Mouse (Mus musculus) retina, postnatal 1 day (tissue): ENCODE measurements around the gene Usp3.

ENCODE experiments used
- DNase-seq: peaks from one replicate; pipeline ENCODE4 v3.0.0-alpha.2; 2012

The Usp3 gene

GRCm38 (mm10) chr9:66561496-66561895, 31.4 kb downstream of the Usp3 start:
- no peak for DNase-seq

- peak; percentile 12 for DNase-seq
Measured at GRCm38 (mm10) chr9:66560728-66561127, 32.2 kb downstream of the Usp3 start.

DNA sequence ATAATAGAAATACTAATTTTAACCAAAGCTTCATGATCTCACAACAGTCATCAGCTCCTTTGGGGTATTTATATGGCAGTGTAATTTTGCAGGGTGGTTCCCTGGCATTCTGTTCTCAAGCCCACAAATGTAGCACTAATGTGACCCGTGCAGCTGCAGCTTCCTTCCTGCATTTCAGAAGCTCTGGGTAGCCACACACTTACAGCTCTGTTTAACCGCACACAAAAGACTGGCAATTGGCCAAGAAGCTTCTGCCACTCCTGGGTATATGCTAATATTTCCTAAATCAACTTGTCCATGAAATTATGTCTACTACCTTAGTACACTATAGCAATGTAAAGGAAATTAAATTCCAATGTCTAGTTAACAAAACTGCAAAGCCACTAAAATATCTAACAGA, 32.6 kb downstream of the Usp3 start:
- DNase-seq = peak; percentile 81

GRCm38 (mm10) chr9:66558971-66559370, 34.0 kb downstream of the Usp3 start:
- no peak for DNase-seq

DNA sequence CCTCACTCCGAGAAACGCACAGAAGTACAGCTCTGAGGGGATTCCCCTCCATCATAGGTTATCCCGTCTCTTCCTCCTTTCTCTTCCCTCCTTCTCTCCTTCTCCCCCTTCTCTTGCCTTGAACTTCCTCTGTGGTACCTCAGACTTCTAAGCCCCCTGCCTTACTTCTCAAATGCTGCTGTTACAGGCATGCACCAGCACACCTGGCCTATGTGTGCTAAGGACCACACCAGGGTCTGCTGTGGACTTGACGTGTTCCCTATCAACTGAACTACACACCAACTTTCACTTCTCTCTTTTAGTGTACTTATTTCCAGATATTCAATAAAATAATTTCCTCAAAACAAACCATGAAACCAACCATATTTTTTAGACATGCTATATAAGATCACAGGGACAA, 50.2 kb downstream of the Usp3 start:
- no peak for DNase-seq

- no peak for DNase-seq
Measured at GRCm38 (mm10) chr9:66521595-66521994, 71.3 kb downstream of the Usp3 start.

GRCm38 (mm10) chr9:66520299-66520698, 72.6 kb downstream of the Usp3 start:
- DNase-seq = no peak

DNA sequence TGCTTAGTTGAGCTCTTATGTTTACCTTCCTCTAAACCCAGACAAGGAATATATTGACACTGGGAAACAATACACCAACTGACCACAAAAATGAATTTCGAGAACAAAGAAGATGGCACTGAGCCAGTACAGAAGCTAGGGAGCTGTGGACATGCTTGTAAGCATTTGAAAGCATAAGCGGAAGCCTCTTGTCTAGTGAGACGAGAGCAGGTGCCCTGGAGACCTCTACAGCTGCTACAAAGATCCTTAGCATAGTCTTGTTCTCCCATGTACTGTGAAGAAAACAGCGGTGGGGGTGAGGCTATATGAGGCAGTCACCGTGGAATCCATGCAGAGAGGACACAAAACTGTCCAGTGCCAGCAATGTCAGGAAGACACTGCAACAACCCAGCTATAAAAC, 74.0 kb downstream of the Usp3 start:
- DNase-seq = peak; percentile 81

- DNase-seq = no peak
Measured at GRCm38 (mm10) chr9:66518251-66518650, 74.7 kb downstream of the Usp3 start.

- DNase-seq = no peak
Measured at GRCm38 (mm10) chr9:66517746-66518145, 75.2 kb downstream of the Usp3 start.

DNA sequence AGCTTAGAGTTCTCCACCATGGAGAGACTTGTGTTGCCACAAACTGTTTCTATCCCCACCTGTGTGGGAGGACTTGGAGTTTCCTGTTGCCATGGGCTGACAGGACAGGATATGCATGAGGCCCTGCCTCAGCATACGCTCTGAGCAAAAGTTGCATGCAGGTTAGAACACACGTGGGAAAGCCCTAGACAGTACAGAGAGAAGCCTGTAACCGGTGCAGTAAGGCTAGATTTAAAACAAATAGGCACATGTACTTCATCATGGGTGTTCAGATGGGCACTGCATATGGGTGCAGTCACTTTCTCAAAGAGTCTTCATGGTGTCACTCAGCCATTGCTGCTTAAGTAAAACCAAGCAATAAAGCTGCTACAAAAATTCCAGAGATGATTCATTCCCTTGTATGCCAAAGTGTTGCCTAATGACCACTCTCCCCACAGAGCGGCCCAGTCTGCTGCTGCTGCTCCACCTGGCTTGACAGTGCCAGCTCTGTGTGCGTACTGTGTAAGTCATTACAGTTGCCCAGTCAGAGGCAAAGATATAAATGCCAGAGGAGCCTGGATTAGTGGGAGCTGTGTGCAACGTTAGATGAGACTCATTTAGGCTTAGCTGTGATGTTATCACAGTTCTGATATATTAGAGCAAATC, 76.5 kb downstream of the Usp3 start:
- no peak for DNase-seq

- no peak for DNase-seq
Measured at GRCm38 (mm10) chr9:66515680-66516210, 77.2 kb downstream of the Usp3 start.

- no peak for DNase-seq
Measured at GRCm38 (mm10) chr9:66515115-66515514, 77.8 kb downstream of the Usp3 start.

- peak; percentile 31 for DNase-seq
Measured at GRCm38 (mm10) chr9:66514256-66514770, 78.6 kb downstream of the Usp3 start, which contains the start of gene Fbxl22. TSS of gene Fbxl22 (minus strand) at chr9:66514593.

DNA sequence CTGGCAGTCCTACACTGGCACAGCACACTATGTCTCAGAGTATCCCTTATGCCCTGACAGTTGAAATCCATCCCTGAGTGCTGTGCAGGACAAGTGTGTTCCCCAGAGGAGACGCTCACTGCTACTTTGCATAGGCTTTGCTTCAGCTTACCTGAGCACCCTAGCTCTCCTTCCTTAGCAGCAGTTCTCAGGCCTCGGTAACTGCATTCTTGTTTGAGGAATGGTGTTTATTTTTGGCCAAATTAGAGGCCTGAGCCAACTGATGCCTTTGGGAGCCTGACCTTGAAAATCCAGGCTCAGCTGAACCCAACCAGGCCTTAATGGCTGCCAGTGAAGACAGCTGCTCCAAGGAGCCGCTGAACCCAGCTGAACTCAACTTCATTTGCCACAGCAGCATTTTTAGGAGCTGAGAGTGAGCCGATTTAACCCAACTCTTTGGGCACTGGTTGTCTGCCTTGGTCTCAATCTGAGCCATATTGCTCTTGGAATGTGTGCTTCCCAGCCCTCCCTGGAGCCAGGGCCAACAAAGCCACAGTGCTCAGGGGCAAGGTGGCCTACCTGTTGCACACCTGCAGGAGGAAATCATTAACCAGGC, 79.2 kb downstream of the Usp3 start:
- DNase-seq = no peak

GRCm38 (mm10) chr9:66513150-66513549, 79.8 kb downstream of the Usp3 start:
- peak; percentile 50 for DNase-seq

GRCm38 (mm10) chr9:66512351-66512671, 80.6 kb downstream of the Usp3 start:
- DNase-seq = peak; percentile 91

DNA sequence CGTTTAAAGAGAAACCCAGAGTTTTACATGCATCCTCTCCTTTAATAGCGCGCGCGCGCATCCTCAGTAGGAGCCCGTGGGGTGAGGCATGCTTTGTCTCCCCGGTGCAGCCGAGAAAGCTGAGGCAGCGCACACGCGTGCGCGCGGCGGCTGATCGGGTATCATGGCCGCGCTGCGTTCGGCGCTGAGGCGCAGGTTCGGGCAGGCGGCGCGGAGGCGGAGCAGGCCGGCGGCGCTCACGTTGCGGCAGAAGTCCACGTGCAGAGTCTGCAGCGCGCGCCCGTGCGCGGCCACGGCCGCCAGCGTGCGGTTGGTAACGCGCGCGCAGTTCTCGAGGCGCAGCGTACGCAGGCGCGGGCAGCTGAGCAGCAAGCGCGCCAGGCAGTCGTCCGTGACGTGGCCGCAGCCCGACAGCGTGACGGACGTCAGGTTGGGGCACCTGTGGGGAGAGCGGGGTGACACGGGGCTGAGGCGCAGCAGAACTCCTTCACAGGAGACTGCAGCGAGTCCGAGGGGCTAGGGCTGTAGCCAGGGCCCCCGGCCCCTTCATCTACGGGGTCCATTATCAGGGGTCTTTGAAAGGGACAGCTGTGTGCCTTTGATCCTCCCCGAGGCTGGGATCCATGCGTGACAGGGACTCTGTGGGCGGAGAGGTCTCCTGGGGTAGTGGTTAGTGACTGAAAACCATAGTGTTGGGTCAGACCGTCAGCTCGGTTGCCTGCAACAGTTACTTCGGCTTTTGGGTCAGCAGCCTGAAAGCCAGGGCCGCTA, 81.2 kb downstream of the Usp3 start:
- DNase-seq = peak; percentile 97

GRCm38 (mm10) chr9:66510944-66511343, 82.0 kb downstream of the Usp3 start:
- DNase-seq = peak; percentile 40

- DNase-seq = no peak
Measured at GRCm38 (mm10) chr9:66510351-66510841, 82.5 kb downstream of the Usp3 start.

DNA sequence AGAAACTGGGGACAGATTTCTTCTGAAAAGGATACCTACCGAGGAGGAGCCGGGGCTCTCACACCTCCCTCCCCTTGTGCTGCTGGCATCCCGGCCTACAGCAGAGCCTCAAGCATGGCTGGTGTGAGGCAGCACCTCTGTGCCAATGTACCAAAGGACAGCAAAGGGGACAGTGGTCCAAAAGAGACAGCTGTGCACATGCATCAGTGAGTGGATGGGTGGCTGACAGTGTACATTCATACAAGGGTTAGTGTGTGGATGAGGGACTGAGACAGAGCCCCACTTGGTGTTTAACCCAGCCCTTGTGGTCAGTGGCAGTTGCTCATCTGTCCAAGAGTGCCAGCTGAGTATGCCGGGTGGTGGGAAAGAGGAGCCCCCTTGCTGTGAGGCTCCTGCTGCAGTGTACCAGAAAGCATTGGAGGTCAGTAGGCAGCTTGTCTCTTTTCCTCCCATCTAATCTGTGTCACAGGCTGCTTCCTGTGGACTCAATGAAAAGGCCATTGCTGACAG, 84.0 kb downstream of the Usp3 start:
- peak; percentile 26 for DNase-seq

GRCm38 (mm10) chr9:66507684-66508083, 85.3 kb downstream of the Usp3 start:
- no peak for DNase-seq

DNA sequence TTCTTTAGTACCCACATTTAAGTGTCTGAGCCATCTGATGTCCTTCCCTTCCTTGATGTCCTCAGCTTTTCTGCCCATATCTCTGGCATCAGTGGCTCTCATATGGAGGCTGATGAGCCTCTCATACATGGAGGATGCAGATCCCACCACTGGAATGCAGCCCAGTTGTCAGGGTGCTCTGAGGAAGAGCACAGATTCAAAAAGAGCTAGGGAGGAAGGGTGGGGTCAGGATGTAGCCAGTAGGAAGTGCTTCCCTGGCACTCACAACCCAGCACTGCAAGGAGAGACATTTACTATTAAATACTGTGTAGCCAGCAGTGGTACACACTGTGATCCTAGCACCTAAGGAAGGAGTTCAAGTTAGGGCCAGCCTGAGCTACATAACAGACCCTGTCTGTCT, 86.5 kb downstream of the Usp3 start:
- no peak for DNase-seq
